Mouse (Mus musculus): Measurements from ENCODE around the gene Stx19. TPM values are rescaled to one million over a fixed set of nuclear protein-coding genes. Genes with fewer than 3 reads are reported as not detected.

The Stx19 gene
- polyA plus RNA-seq, 1 experiment from 2014 or later: 0.90 TPM

- Histone ChIP-seq H3K4me3 (replicated peaks) (no peak overlapping the region), H3K4me2 (0 out of 2 replicates have a peak overlapping the region, but pooled peaks have one; percentile 17), H3K27ac (no peak overlapping the region)
Observed at GRCm38 (mm10) chr16:62807249-62807979, 7.1 kb upstream of the Stx19 start.

GRCm38 (mm10) chr16:62810855-62811254 lies 3.6 kb upstream of the Stx19 start:
- H3K36me3 ChIP-seq: no peaks in the 10 kb centered on the region
- WGBS: 73% methylated on average over 4 of the region's 4 CpGs
- H3K4me3 ChIP-seq (replicated peaks): no peak overlapping the region
- no peak overlapping the region for H3K9ac ChIP-seq (replicated peaks)
- peaks cover 16% of the 10 kb centered on the region for H3K4me1 ChIP-seq (replicated peaks)
- no peak for ATAC-seq (ENCODE audit: insufficient number of reproducible peaks, insufficient read depth, low FRiP score, low TSS enrichment, low read depth)
- H3K9me3 ChIP-seq: no peaks in the 10 kb centered on the region
- no peak overlapping the region for H3K27ac ChIP-seq
- H3K4me2 ChIP-seq: no peak overlapping the region
- no peaks in the 10 kb centered on the region for H3K27me3 ChIP-seq

More at GRCm38 (mm10) chr16:62807249-62807979, 7.1 kb upstream of the Stx19 start:
- no peak overlapping the region for H3K9ac ChIP-seq (replicated peaks)
- peak; percentile 79 for ATAC-seq (ENCODE audit: insufficient number of reproducible peaks, insufficient read depth, low FRiP score, low TSS enrichment, low read depth)
- H3K9me3 ChIP-seq: no peaks in the 10 kb centered on the region
- H3K4me1 ChIP-seq (replicated peaks): peaks cover 16% of the 10 kb centered on the region
- 39% methylated on average over 8 of the region's 8 CpGs for WGBS
- no peaks in the 10 kb centered on the region for H3K27me3 ChIP-seq
- H3K36me3 ChIP-seq: peaks cover 8% of the 10 kb centered on the region; the same call in 1 of the 2 replicates

DNA sequence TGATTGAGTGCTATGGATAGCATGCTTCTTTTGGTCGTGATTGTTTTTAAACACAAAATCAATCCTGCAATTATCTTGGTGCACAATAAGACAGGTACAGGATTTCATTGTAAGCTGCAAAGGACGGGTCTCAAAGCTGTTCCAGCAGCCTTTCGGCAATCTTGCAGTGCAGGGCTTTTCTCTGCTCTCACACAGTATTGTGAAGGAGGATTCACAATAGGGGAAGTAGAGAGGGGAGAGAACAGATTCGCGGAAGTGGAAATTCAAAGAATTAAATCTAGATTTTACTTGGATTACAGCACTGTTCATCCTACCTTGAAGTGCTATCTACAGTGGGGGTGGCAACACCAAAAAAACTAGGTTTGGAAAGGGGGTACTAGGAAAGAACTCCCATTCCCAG lies 686 bp upstream of the Stx19 start:
- Histone ChIP-seq H3K4me3 (replicated peaks) (no peak overlapping the region), H3K27ac (no peak overlapping the region), H3K4me2 (no peak overlapping the region), H3K9ac (replicated peaks) (no peak overlapping the region), H3K4me1 (replicated peaks) (no peaks in the 10 kb centered on the region), H3K36me3 (no peaks in the 10 kb centered on the region), H3K27me3 (no peaks in the 10 kb centered on the region), H3K9me3 (no peaks in the 10 kb centered on the region)
- WGBS: 78% methylated on average over 5 of the region's 5 CpGs
- no peak for ATAC-seq (ENCODE audit: insufficient number of reproducible peaks, insufficient read depth, low FRiP score, low TSS enrichment, low read depth)

GRCm38 (mm10) chr16:62822472-62822871 lies 8.0 kb downstream of the Stx19 start:
- Histone ChIP-seq H3K4me2 (no peak overlapping the region), H3K36me3 (no peaks in the 10 kb centered on the region; the same call in 1 of the 2 replicates), H3K4me1 (replicated peaks) (no peaks in the 10 kb centered on the region), H3K4me3 (replicated peaks) (no peak overlapping the region), H3K9ac (replicated peaks) (no peak overlapping the region), H3K9me3 (no peaks in the 10 kb centered on the region), H3K27me3 (no peaks in the 10 kb centered on the region), H3K27ac (no peak overlapping the region)
- WGBS: 91% methylated on average over 6 of the region's 6 CpGs
- no peak for ATAC-seq (ENCODE audit: insufficient number of reproducible peaks, insufficient read depth, low FRiP score, low TSS enrichment, low read depth)

GRCm38 (mm10) chr16:62826156-62827001 lies 11.9 kb downstream of the Stx19 start:
- Histone ChIP-seq H3K27ac (no peak overlapping the region), H3K9ac (replicated peaks) (no peak overlapping the region), H3K27me3 (no peaks in the 10 kb centered on the region), H3K4me3 (replicated peaks) (no peak overlapping the region), H3K4me1 (replicated peaks) (0 out of 2 replicates have a peak, but pooled peaks cover under 1% of the 10 kb centered on the region), H3K4me2 (no peak overlapping the region), H3K36me3 (no peaks in the 10 kb centered on the region; the same call in 1 of the 2 replicates), H3K9me3 (no peaks in the 10 kb centered on the region)
- WGBS: 67% methylated on average over 12 of the region's 12 CpGs
- ATAC-seq (ENCODE audit: insufficient number of reproducible peaks, insufficient read depth, low FRiP score, low TSS enrichment, low read depth): 0 out of 2 replicates have a peak, but pooled peaks have one; percentile 26

- H3K9ac ChIP-seq (replicated peaks): no peak overlapping the region
- ATAC-seq (ENCODE audit: insufficient number of reproducible peaks, insufficient read depth, low FRiP score, low TSS enrichment, low read depth): no peak
- H3K4me2 ChIP-seq: no peak overlapping the region
- H3K27me3 ChIP-seq: no peaks in the 10 kb centered on the region
- 0 out of 2 replicates have a peak, but pooled peaks cover 7% of the 10 kb centered on the region for H3K4me1 ChIP-seq (replicated peaks)
- WGBS: 79% methylated on average over 2 of the region's 2 CpGs
- no peak overlapping the region for H3K4me3 ChIP-seq (replicated peaks)
- no peaks in the 10 kb centered on the region for H3K36me3 ChIP-seq
- no peak overlapping the region for H3K27ac ChIP-seq
- H3K9me3 ChIP-seq: no peaks in the 10 kb centered on the region
Observed at GRCm38 (mm10) chr16:62832027-62832426, 17.6 kb downstream of the Stx19 start.

GRCm38 (mm10) chr16:62832481-62832880 lies 18.0 kb downstream of the Stx19 start:
- 14% methylated on average over 4 of the region's 4 CpGs for WGBS
- H3K27ac ChIP-seq: no peak overlapping the region
- H3K4me2 ChIP-seq: no peak overlapping the region
- H3K9me3 ChIP-seq: no peaks in the 10 kb centered on the region
- ATAC-seq (ENCODE audit: insufficient number of reproducible peaks, insufficient read depth, low FRiP score, low TSS enrichment, low read depth): no peak
- H3K36me3 ChIP-seq: no peaks in the 10 kb centered on the region
- H3K27me3 ChIP-seq: no peaks in the 10 kb centered on the region
- H3K4me1 ChIP-seq (replicated peaks): 0 out of 2 replicates have a peak, but pooled peaks cover 7% of the 10 kb centered on the region
- H3K9ac ChIP-seq (replicated peaks): no peak overlapping the region
- no peak overlapping the region for H3K4me3 ChIP-seq (replicated peaks)

DNA sequence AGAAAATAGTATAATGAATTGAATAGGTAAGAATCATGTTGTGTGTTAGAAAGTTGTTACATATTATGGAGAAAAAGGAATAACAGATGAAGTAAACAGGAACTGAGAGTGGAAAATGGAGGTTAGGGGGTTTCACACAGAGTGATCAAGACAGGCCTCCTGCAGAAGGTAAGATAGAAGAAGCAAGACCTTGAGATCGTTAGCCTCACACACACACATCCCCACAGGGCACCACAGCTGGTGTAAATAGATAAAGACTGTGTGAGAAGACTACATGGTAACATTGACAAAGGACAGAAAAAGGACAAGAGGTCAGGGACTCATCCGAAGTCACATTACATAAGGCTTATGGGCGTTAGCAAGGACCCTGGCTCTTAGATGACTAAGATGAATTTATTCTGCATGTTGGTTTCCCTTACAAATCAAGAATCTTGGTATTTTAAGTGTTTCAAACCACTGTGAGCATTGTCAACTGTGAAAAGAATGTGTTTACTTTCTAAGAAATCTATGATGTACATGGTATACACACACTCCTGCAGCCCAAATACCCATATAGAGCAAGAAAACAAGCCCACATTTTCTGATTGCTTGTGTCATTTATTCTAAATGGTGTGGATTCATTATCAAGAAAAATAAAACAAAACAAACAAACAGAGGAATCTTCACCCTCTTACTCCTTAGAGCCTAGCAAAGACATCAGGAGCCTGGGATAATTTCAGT lies 19.7 kb downstream of the Stx19 start:
- Histone ChIP-seq H3K4me1 (replicated peaks) (0 out of 2 replicates have a peak, but pooled peaks cover 7% of the 10 kb centered on the region), H3K9ac (replicated peaks) (no peak overlapping the region), H3K27me3 (no peaks in the 10 kb centered on the region), H3K4me3 (replicated peaks) (no peak overlapping the region), H3K9me3 (no peaks in the 10 kb centered on the region), H3K27ac (no peak overlapping the region), H3K36me3 (no peaks in the 10 kb centered on the region), H3K4me2 (no peak overlapping the region)
- WGBS: 83% methylated on average over 3 of the region's 3 CpGs
- ATAC-seq (ENCODE audit: insufficient number of reproducible peaks, insufficient read depth, low FRiP score, low TSS enrichment, low read depth): no peak

DNA sequence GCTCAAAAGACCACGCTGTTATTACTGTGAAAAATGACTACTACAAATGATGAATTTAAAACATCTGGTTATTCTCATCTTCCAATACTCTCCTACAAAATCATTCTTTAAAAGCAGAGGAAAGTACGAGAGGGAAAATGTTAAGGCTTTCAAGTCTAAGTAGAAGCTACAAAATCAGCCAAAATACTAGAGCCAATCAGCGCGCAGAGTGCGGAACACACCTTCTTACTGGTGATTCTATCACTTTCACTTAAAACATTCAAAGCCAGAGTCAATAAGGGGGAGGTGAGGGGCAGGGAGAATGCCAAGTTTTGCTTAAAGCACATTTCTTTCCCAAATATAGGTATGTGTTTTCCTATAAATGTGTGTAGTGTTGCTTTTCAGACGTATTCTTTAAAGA lies 30.9 kb downstream of the Stx19 start:
- Histone ChIP-seq H3K9ac (replicated peaks) (no peak overlapping the region), H3K27me3 (no peaks in the 10 kb centered on the region), H3K9me3 (no peaks in the 10 kb centered on the region), H3K36me3 (no peaks in the 10 kb centered on the region), H3K4me1 (replicated peaks) (peaks cover 11% of the 10 kb centered on the region), H3K4me3 (replicated peaks) (no peak overlapping the region), H3K4me2 (peak overlapping the region; percentile 89), H3K27ac (no peak overlapping the region)
- ATAC-seq (ENCODE audit: insufficient number of reproducible peaks, insufficient read depth, low FRiP score, low TSS enrichment, low read depth): no peak
- WGBS: 84% methylated on average over 6 of the region's 6 CpGs

DNA sequence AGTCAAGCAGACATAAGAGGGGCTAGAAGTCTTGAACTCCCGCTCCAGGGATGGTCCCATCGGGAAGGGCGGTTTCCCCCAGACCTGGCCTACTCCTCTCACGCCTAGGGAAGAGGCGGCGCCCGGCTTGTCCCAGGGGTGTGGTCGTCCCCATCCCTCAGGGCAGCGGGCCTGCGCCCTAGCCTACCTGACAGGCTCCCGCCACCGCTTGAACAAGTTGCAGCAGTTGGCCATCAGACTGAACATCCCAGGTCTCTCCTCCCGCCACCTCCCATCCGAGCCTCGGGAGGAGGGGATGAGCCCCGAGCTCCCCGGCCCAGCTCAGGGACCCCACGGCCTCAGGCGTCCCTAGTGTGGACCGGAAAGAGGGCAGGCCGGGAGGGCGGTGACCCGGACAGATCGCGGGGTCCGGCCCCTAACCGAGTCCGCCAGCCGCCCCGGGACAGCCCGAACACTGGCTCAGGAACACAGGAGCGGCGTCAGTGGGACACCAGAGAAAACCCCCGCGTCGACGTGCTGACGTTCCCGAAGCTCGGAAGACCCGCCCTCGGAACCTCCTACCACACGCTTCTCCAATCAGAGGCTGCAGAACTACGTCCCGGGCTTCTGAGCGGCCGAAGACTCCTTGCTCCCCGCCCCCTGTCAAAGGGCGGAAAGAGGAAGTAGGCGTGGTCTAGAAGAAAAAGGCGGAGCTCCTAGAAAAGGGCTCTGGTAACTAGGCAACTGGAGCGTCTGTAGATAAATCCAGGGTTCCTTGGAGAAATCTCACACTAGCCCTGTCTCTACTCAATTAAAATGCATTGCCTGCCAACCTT lies 32.2 kb downstream of the Stx19 start, which contains the start of gene Arl13b:
Gene Arl13b (minus strand): TSS at position 543 of the 815 bp plus-strand sequence.
- WGBS: under 1% methylated on average over 52 of the region's 52 CpGs
- Histone ChIP-seq H3K9me3 (no peaks in the 10 kb centered on the region), H3K4me1 (replicated peaks) (peaks cover 11% of the 10 kb centered on the region), H3K27ac (peak within 1 kb of the TSS; percentile 68), H3K4me2 (peak within 1 kb of the TSS; percentile 89), H3K36me3 (no peaks in the 10 kb centered on the region), H3K4me3 (replicated peaks) (peak within 1 kb of the TSS; percentile 79), H3K27me3 (no peaks in the 10 kb centered on the region), H3K9ac (replicated peaks) (peak within 1 kb of the TSS; percentile 82)
- peak; percentile 99 for ATAC-seq (ENCODE audit: insufficient number of reproducible peaks, insufficient read depth, low FRiP score, low TSS enrichment, low read depth)
